Mouse (Mus musculus) CD4-positive helper T cell, adult 2 months (primary cell): ENCODE data around the gene Brcc3.

ENCODE experiments used
- DNase-seq: peaks from one replicate; pipeline ENCODE4 v3.0.0-alpha.2; 2012; ENCODE audit warnings: low read depth, missing footprints, low spot score

Gene Brcc3

DNA sequence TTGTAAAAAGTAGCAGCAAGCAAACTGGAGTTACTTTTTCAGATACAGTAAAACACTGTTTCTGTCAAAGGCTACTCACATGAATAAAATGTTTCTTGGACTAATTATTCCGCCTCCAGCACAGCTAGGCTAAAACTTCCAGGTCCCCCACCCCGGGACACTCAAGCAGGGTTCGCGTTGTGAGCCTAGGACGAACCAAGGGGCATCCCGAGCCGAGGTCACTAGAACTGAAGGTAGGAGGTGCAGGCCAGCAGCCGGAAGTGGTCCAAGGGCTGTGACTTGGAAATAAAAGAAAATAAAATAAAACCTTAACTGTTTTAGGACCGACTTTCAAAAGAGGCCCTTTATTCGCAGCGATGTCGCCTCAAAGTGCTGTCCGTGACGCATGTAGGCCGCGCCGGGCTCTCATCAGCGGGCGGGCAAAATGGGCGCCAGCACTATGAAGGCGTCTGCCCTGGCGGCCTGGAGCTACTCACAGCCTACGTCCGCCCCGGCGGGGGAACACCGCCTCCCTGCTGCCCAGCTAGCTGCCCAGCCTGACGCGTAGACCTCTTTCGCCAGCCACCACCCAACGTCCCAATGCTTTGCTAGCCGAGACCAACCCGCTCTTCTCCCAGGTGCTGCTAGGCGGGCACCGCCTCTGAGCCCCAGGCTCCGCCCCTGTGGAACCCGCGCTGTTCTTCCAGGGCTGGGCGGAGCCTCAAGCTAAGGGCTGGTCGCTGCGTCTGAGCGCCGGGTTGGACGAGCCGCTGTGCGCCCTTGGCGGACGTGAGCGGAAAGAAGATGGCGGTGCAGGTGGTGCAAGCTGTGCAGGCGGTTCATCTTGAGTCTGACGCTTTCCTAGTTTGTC is at the start of gene Brcc3, which contains the start of the genes Cmc4 and Mtcp1:
TSS of gene Brcc3 (plus strand) at position 693 of the 850 bp plus-strand sequence.
TSS of gene Cmc4 (minus strand) at position 649 of the 850 bp plus-strand sequence.
TSS of gene Mtcp1 (minus strand) at position 653 of the 850 bp plus-strand sequence.
- DNase-seq = peak; percentile 93

- no peak for DNase-seq
These were observed 46.2 kb upstream of the Brcc3 start for GRCm38 (mm10) chrX:75370197-75370596.

DNA sequence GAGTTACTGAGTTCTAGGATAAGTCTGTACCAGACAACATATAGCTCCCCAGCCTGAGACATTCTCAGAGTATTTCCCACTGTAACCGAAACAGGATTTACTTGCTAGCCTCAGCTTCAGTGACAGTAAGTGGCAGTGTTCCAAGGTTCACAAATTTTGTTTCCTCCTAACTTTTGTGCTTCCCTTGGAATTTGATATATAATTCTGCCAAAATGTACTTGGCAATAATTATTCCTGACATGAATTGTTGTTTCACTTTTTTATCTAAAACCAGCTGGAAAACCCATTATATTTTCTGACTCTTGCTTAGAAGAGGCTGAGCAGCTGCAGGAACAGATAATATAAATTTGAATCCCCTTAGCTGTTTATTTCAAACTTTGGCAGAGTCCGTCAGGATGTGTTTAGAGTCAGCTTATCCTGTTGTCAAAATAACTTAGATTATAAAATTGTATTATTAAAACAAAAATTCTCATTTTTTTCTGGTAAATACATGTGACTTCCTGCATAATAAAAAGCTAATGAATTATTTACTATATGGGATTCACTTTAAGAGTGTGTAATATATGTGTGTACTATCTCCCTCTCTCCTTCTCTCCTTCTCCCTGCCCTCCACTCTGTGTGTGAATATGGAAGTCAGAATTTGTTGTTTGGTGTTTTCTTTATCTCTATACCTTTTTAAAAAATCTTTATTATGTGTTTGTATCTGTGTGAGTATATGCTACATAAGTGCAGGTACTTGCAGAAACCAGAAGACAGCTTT is 43.6 kb upstream of the Brcc3 start:
- DNase-seq = no peak

- no peak for DNase-seq
These were observed 39.6 kb upstream of the Brcc3 start for GRCm38 (mm10) chrX:75376815-75377214.

DNA sequence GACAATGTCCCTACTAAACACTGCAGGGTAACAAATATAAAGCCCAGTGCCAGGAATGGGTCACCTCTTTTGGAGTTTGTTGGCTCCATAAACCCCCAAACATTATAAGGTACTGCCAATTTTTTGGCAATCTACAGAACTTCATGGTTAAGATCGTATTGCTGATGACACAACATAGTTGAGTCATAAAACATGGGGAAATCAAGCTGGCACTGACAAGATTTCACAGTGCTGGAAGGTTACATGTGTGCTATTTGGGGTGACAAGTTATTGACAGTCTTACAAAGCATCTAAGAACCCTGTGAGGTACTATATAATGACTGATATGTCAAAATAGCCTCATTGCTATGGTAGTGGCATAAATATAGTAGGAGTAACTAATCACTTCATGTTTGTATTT is 35.3 kb upstream of the Brcc3 start:
- DNase-seq = no peak

DNA sequence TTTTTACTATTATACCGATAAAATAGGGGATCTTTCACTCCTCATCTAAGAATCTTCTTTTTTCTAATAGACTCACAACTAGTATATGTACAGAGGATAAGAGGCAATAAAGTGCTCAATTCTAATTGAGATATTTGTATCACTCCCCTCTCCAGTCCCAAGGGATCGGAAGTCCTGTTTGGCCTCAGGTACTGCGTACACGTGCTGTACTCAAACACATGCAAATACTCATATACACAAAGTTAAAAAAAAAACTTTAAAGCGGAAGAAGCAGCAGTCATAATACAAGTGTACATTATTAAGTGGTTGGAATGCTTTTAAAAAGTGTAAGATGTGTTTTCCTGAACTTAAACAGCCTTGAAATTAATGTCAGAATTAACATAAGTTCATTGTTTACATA is 34.7 kb upstream of the Brcc3 start:
- DNase-seq = no peak

DNA sequence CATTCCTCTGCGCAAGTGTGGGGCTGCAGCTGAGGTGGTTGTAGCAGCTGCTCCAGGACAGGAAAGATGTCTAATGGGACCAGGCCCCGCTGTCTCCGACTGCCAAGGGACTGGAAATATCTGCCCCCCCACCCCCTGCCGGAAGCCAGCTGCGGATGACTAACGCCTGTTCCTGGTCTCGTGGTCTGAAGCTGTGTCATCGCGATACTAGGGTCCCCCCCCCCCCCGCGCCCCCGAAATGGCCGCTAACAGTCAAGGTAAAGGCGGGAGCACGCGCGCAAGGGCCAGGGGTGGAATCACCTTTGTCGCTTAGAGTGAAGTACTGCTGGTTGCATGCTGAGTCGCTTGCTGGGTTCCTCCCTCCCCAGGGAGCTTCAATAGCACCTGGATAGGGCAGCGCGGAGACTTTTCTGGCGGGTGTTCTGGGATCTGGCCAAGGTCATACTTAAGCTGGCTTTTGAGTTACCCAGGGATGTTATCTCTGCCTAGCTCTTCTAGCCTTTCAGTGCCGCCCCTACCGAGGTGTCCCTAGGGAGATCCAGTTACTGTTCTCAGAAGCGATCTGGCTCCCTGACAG is 34.1 kb upstream of the Brcc3 start, which contains the start of the genes Fundc2 and F8:
TSS of gene Fundc2 (plus strand) at position 205 of the 577 bp plus-strand sequence.
TSS of gene F8 (minus strand) at position 421 of the 577 bp plus-strand sequence.
- peak; percentile 86 for DNase-seq

- DNase-seq = no peak
These were observed 17.0 kb upstream of the Brcc3 start for GRCm38 (mm10) chrX:75399471-75399870.

DNA sequence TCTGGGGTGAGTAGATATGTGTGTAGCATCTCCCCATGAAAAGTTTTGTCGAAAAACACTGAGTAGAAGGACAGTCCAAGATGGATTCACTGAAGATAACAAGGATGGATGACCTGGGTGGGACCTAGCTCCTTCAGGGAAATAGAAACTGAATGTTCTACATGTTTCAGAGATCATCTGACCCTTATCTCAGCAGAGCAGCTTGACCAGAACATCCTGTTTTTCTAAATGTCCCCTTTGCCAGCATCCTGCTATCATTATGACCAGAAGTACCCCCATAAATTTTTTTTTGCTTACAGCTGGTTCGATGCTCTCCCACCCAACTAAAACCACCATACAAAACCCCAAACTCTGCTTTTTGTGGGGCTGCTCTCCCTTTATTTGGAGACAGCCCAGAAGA is 13.8 kb upstream of the Brcc3 start:
- no peak for DNase-seq

DNA sequence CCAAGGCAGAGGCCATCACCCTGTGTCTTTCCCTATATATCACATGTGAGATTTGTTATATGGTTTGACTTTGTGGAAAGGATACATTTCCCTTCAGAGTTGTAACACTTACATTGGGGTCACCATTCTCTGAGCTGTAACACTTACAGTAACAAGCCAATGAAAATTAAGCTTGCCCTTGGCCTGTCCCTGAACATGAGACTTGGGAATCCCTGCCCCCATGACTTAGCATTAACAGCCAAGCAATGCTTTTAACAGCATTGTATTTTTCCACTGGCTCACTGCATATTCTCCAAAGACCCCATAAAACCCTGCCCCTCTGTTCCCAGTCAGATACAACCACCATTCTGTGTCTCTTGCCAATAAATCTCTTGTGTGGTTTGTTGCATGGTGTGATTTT is 13.1 kb upstream of the Brcc3 start:
- DNase-seq = no peak

- no peak for DNase-seq
These were observed 6.7 kb upstream of the Brcc3 start for GRCm38 (mm10) chrX:75409711-75410110.

GRCm38 (mm10) chrX:75454597-75454996 is 38.2 kb downstream of the Brcc3 start:
- DNase-seq = no peak

DNA sequence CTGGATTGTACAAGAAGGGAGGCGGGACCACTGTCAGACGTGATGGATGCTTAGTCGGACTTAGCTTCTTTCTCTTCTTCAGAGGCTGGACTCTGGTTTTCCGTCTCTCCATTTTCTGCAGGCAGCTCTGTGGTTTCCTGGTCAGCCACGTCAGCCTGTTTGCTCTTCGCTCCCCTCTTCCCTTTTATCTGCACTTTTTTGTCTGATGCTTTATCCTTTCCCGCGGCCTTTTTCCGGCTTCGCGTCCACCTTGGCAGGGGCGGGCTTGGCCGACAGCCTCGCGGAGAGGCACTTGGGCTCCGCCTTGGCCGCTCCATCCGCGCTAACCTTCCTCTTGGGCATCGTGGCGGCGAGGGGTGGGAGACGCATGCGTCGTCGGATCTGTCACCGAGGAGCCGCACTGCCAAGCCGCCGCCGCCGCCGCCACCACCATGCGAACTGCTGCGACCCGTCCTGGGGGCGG is 58.8 kb downstream of the Brcc3 start:
- peak; percentile 26 for DNase-seq

DNA sequence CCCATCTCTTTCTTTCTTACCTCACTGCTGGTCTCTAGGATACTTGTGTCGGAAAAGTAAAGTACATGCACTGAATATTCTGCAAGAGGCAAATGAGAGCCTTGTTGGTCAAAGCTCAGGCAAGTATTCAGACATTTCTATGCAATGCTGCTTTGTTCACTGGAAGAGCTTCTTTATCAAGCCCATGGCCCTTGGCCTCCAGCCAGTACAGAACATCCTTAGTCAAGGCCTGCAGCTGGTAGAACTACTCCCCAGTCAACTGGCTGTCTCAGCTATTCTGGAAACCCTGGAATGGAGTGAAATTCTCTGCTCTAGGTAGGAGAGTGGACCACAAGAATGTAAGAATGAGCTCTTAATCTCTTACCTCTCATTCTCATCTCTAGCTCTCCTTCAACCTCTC is 73.5 kb downstream of the Brcc3 start:
- DNase-seq = no peak
